Mouse (Mus musculus): ENCODE results near the gene Srrm2. TPM values are rescaled to one million over a fixed set of nuclear protein-coding genes. Genes with fewer than 3 reads are reported as not detected.
"Not testable (repeated sequence)": the region's sequence is repeated elsewhere in the genome, so short reads cannot be mapped to it uniquely, and the experiment has no call there.

The Srrm2 gene
- total RNA-seq, 2 experiments from 2014 or later = 563 to 606 TPM

- no peak for DNase-seq
Observed at GRCm38 (mm10) chr17:23770493-23770892, 19.8 kb upstream of the Srrm2 start.

DNA sequence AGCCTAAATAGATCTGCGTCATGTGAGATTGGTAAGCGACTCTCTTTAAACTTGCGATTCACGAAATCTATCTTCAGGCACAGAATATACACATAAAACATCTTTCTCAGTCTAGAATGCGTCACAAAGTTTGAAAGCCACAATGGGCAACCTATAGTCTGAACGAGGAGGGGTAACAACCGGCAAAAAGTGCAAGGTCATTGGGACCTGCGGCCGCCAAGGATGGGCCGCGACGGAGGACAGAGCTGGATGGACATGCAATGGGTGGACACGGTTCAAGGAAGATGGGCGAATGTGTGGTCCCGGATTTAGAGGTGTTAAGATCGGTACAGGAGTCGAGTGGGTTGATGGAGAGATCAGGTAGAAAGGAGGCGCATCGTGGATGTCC lies 19.4 kb upstream of the Srrm2 start:
- DNase-seq = peak in 1 of 2 experiments; percentile 31

- DNase-seq = peak; percentile 98
Observed at GRCm38 (mm10) chr17:23771284-23772218, 18.8 kb upstream of the Srrm2 start, which contains the start of gene Flywch1. Flywch1 (minus strand) TSS chr17:23771602.

DNA sequence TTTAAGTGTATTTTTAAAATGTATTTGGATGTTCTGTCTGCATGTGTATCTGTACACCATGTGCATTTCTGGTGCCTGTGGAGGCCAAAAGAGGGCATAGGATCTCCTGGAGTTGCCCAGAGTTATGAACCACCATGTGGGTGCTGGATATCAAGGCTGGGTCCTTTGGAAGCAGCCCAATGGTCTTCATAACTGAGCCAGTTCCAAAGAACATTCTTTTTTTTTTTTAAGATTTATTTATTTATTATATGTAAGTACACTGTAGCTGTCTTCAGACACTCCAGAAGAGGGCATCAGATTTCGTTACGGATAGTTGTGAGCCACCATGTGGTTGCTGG lies 18.1 kb upstream of the Srrm2 start:
- DNase-seq = not testable (repeated sequence)

- no peak for DNase-seq
Observed at GRCm38 (mm10) chr17:23773676-23774075, 16.7 kb upstream of the Srrm2 start.

GRCm38 (mm10) chr17:23774090-23774489 lies 16.2 kb upstream of the Srrm2 start:
- peak; percentile 71 to 73 for DNase-seq

GRCm38 (mm10) chr17:23776216-23776615 lies 14.1 kb upstream of the Srrm2 start:
- DNase-seq = no peak

- no peak for DNase-seq
Observed at GRCm38 (mm10) chr17:23777141-23777540, 13.2 kb upstream of the Srrm2 start.

DNA sequence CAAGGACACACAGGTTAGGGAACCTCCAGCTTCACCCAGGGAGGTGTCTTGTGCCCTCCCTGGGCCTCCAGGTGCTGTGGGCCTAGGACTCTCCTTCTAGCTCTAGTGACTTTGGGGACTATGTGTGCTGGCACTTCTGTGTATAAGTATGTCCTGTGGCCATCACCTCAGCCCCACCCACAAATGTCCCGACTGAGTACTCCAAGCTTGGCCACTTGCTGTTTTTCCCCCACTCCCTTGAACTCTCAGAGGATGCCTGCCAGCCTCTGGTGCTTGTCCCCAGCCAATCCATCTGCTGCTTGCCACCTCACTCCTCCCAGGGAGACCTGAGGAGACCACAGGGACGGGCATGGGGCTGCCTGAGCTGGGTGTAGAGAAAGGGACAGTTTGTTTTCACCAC lies 11.9 kb upstream of the Srrm2 start:
- no peak for DNase-seq

- no peak for DNase-seq
Observed at GRCm38 (mm10) chr17:23783352-23783751, 7.0 kb upstream of the Srrm2 start.

DNA sequence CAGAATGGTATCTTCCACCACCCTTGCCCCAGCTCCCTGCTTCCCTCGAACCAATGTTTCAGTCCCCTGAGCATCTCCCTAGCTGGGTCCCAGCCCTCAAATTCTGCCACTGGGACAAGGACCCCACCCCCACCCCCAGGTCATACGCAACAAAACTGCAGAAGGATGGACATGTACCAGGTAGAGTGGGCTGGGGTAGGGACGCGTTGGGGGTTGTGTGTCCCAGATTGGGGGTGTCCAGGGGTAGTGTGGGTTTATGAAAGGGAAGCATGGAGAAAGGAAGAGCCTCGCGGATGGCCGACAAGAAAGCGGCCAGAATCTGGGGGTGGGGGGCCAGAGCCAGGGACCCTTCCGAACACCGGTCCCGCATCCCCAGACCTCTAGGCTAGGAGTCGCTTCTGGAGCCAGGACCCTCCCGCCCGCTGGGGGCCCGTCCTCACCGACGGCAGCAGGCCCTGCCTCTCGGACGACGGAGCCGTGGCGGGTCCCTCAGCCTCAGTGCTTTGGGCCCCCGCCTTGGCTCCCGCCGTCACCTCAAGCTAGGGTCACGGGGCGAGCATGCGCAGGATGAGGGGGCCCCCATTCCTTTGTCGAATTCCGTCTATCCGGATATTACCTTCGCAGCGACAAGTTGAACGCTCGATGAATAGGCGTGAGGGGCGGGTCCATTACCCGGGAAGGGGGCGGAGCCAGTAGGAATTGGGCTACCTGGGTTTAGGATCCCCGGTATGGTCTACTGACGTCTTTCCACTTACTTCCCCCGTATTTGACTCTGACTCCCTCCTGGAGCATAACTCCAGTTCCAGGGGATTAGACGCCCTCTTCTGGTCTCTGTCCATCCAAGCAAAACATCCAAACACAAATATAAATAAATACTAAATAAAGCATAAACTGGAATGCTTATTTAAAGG lies 4.5 kb upstream of the Srrm2 start, which contains the start of gene Flywch2:
Flywch2 (minus strand) TSS at position 521 of the 911 bp plus-strand sequence.
- peak; percentile 87 to 89 for DNase-seq

DNA sequence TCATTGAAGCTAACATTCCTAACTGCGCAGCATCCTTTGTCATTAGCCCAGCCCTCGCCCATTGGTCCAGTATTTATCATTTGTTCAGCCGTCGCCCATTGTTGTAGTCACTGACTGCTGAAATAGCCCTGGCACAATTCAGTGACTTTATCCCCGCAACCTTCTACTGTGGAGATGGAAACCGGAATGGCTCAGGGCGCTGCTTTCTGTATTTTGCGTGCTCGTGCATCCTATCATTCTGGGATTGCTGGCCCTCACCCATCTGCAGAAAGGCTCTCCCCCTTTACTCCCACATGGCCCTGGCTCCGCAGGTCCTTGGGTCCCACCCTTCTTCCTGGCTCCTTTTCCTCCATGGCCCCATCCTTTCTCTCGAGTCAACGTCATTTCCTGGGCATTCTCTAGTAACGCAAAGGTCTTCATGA lies 3.8 kb upstream of the Srrm2 start:
- peak in 1 of 2 experiments; percentile 26 for DNase-seq

- DNase-seq = no peak
Observed at GRCm38 (mm10) chr17:23788973-23789372, 1.4 kb upstream of the Srrm2 start.

DNA sequence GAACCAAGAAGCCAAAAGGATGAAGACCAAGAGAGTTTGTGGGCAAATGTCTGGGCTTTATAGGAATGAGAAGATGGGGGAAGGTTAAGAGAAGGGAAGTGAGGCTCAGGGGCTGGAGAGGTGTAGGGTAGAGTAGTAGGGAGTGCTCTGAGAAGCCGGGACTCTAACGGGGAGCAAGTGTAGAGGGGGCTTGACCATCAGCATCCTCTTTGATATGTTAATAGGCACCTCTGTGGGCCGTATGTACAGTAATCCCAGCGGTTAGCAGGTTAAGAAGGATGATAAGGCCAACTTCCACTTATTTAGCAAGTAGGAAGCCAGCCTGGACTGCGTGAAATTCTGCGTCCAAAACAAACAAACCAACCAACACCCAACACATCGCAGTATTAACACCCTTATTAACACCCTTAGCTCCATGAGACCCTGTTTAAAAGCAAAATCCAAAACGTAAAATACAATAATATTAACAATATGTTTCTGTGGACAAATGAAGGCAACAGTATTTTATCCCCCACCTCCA lies 523 bp upstream of the Srrm2 start:
- no peak for DNase-seq

DNA sequence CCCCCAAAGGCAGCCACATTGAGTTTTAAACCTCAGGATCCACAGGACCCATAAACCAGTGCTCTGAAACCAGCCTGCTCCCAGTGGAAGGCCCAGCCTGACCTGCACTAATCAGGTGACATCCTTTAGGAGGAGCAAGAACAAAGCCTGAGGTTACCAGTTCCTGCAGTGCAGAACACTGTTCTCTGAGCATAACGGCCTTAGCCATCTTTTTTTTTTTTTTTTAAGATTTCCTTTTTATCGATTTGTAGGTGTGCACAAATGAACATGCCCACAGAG lies 686 bp downstream of the Srrm2 start:
- no peak for DNase-seq

DNA sequence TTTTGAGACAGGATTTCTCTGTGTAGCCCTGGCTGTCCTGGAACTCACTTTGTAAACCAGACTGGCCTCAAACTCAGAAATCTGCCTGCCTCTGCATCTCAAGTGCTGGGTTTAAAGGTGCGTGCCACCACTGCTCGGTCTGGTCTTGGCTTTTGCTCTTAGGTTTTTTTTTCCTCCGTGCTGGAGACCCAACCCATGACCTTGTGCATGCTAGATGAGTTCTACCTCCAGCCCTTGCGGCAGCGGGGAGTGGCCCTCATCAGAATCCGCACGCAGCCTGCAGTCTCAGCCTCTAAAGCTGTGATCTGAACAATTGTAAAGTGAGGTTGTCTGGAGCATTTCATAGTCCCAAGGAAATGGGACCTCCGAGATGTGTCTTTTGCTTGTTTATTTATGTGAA lies 5.0 kb downstream of the Srrm2 start:
- no peak for DNase-seq

DNA sequence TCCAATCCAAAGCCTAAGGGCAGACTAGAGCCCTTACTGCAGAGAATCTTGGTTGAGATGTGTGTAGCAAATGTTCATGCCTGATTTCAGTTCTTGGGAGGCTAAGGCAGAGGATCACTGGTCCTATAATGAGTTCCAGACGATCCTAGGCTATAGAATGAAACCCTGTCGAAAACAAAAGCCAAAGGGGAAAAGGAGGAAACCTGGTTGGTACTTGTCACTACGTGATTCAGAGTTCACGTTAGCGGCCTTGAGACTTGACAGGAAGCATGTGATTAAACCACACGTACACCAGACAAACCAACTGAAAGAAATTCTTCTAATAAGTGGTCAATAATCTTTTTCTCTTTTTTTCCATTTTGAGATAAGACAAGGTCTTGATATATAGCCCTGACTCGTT lies 7.0 kb downstream of the Srrm2 start:
- DNase-seq = no peak

DNA sequence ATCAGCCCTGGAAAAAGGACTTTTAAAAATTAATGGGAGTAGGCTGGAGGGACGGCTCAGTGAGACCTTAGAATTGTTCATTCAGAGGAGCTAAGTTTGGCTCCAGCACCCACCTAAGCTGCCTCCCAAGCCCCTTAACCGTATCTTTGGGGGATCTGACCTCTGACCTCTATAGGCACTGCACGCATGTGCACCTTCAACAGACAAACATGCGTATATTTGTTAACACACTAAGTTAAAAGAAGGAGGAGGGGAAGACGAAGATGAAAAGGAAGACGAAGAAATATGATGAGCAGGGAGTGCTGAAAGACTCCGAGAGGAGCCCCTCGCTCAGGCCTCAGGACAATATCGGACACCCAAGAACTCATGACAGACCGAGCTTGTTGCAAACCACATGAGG lies 11.3 kb downstream of the Srrm2 start:
- DNase-seq = no peak

DNA sequence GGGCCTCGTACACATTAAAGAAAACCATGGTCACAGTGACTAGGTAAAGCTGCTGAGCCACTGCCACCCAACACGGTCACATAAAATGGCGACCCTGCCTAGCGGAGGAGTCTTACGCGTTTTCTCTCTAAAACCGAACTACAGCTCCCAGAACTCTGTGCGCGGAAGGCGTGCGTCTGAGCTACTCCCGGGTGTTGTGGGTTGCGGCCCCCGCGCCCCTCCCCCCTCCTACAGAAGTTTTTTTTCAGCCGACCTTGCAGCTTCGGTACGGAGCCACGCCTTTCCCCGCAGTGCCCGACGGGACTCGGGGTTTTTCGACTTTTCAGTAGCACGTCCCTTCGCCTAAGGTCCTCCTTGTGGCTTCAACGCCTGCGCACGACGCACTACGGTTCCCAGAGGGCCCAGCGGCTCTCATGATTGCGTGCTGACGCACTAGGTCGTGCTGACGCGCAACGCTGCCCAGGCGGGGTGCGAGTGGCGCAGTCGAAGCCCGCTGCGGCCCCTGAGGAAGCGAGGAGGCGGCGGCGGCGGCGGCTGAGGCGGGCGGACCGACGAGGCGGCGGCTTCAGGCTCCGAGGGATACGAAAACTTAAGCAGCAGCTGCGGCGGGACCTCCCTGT lies 12.5 kb downstream of the Srrm2 start:
- DNase-seq = peak; percentile 97 to 99

DNA sequence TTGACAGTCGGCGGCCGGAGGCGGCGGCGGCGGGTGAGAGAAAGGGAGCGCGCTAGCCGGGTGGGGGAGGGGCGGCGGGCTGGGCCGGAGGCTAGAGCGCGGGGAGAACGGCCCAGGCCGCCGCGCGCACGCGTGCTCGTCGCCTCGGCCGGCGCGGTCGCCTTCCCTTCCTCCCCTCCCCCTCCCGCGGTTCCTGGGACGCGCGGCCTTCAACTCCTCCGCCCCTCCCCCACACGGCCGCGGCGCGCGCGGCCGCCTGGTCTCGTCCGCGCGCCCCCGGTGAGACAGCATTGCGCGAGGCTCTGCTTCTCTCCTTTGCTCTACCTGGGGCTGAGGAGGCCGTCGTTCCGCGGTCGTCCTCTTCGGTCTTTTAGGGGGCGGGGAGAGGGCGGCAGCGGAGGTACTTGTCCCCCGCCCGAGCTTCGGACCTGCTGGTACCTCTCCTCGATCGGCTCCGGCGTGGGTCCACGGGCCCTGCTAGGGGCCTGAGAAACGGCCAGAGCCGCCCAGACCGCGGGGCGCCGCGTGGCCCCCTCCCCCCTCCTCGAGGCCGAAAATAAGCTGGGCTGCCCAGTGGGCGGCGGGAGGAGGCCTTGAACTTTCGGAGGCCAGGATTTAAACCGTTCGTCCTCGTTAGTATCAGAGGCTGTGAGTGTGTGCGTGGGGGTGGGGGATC lies 13.2 kb downstream of the Srrm2 start:
- DNase-seq = no peak

- DNase-seq = no peak
Observed at GRCm38 (mm10) chr17:23804426-23805085, 14.2 kb downstream of the Srrm2 start.

DNA sequence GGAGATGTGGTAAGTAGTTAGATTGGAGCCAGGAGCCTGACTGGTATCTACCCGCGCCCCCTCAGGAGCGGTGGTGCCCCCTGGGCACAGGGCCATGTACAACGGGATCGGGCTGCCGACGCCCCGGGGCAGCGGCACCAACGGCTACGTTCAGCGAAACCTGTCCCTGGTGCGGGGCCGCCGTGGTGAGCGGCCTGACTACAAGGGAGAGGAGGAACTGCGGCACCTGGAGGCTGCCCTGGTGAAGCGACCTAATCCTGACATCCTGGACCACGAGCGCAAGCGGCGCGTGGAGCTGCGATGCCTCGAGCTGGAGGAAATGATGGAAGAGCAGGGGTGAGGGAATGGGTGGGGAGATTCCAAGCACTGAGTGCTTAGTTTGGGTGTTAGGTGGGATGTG lies 16.5 kb downstream of the Srrm2 start:
- no peak for DNase-seq
